Mouse (Mus musculus): ENCODE measurements around the gene Hoxc5.

Hoxc5 gene

GRCm38 (mm10) chr15:102967312-102967510, at the start of gene Hoxc5:
TSS of gene Hoxc5 (plus strand) at chr15:102967443.
- DNase-seq: no peak

- DNase-seq: peak; percentile 72
Observed at GRCm38 (mm10) chr15:102917972-102918572, 49.2 kb upstream of the Hoxc5 start.

GRCm38 (mm10) chr15:102918611-102919265, 48.5 kb upstream of the Hoxc5 start:
- DNase-seq: peak; percentile 80

GRCm38 (mm10) chr15:102919336-102920180, 47.7 kb upstream of the Hoxc5 start:
- peak; percentile 70 for DNase-seq

GRCm38 (mm10) chr15:102920619-102921018, 46.6 kb upstream of the Hoxc5 start:
- DNase-seq: peak; percentile 96

- DNase-seq: no peak
Observed at GRCm38 (mm10) chr15:102921053-102922011, 45.9 kb upstream of the Hoxc5 start, which contains the start of gene Hoxc13. TSS of gene Hoxc13 (plus strand) at chr15:102921103.

- no peak for DNase-seq
Observed at GRCm38 (mm10) chr15:102922012-102922362, 45.3 kb upstream of the Hoxc5 start.

- DNase-seq: no peak
Observed at GRCm38 (mm10) chr15:102922636-102923500, 44.4 kb upstream of the Hoxc5 start.

GRCm38 (mm10) chr15:102927032-102927645, 40.1 kb upstream of the Hoxc5 start:
- no peak for DNase-seq

- no peak for DNase-seq
Observed at GRCm38 (mm10) chr15:102931706-102932358, 35.4 kb upstream of the Hoxc5 start.

GRCm38 (mm10) chr15:102934438-102934837, 32.8 kb upstream of the Hoxc5 start:
- DNase-seq: no peak

GRCm38 (mm10) chr15:102934897-102935296, 32.3 kb upstream of the Hoxc5 start:
- no peak for DNase-seq

- no peak for DNase-seq
Observed at GRCm38 (mm10) chr15:102936279-102936972, 30.8 kb upstream of the Hoxc5 start, which contains the start of gene Hoxc12. TSS of gene Hoxc12 (plus strand) at chr15:102936757.

- DNase-seq: no peak
Observed at GRCm38 (mm10) chr15:102937036-102937666, 30.1 kb upstream of the Hoxc5 start.

GRCm38 (mm10) chr15:102939256-102940155, 27.7 kb upstream of the Hoxc5 start:
- DNase-seq: peak; percentile 79

- no peak for DNase-seq
Observed at GRCm38 (mm10) chr15:102942739-102943467, 24.3 kb upstream of the Hoxc5 start.

- DNase-seq: no peak
Observed at GRCm38 (mm10) chr15:102943468-102943813, 23.8 kb upstream of the Hoxc5 start.

Measured in heart, adult 11 months (tissue).